Mouse (Mus musculus) lung, adult 2 months (tissue): Measurements from ENCODE around the gene Slamf6.

Experiments used
- CTCF ChIP-seq: fragments of 200-500 bp; IDR thresholded peaks from 2 replicates; pipeline ENCODE4 v1.5.1; 2011; ENCODE audit warnings: mild to moderate bottlenecking, low read length, control low read depth; ENCODE audit not compliant: insufficient read depth
- POLR2A ChIP-seq: fragments of 200-500 bp; IDR thresholded peaks from 2 replicates; pipeline ENCODE4 v1.6.1; 2011; ENCODE audit warnings: low read depth, mild to moderate bottlenecking, control low read depth, low read length, borderline replicate concordance; ENCODE audit errors: extremely low read depth

DNA sequence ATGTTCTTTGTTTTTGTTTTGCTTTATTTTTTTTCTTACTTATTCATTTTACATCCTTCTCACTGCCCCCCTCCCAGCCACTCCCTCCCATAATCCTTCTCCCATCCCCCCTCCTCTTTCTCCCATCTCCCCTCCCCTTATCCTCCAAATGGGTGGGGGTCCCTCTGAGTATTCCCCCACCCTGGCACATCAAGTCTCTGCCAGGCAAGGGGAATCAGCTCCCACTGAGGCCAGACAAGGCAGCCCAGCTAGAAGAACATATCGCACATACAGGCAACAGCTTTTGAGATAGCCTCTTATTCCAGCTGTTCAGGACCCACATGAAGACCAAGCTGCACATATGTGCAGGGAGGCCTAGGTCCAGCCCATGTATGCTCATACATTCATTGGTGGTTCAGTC lies 66.8 kb downstream of the Slamf6 start:
- TF ChIP-seq CTCF (no peak), POLR2A (no peak)
